Mouse (Mus musculus) heart, adult 2 months (tissue): Measurements from ENCODE around the gene Npdc1.

Experiments
- CTCF ChIP-seq: fragments of 200-600 bp; IDR thresholded peaks from 2 replicates; pipeline ENCODE4 v1.8.1; 2022; ENCODE audit warnings: antibody characterized with exemption, mild to moderate bottlenecking, moderate library complexity
- EP300 ChIP-seq: fragments of 200-500 bp; IDR thresholded peaks from 2 replicates; pipeline ENCODE4 v1.6.1; 2011; ENCODE audit warnings: low read depth, low read length, control low read depth; ENCODE audit not compliant: insufficient read depth
- POLR2A ChIP-seq: fragments of 200-500 bp; IDR thresholded peaks from 2 replicates; pipeline ENCODE4 v1.6.1; 2011; ENCODE audit warnings: mild to moderate bottlenecking, low read depth, low read length, control low read depth; ENCODE audit not compliant: insufficient read depth

- TF ChIP-seq EP300 (no peak), CTCF (peak; percentile 62), POLR2A (no peak)
Observed at GRCm38 (mm10) chr2:25421896-25422295, 22.7 kb downstream of the Npdc1 start.
